Mouse (Mus musculus) kidney, adult 2 months (tissue): ENCODE data around the gene Mogs. TPM values are rescaled to one million over a fixed set of nuclear protein-coding genes. Genes with fewer than 3 reads are reported as not detected.

Source experiments
- DNase-seq: peaks from one replicate; pipeline ENCODE4 v3.0.0; 2021
- H3K27ac ChIP-seq: fragments of 200-500 bp; 2 replicates; pipeline ENCODE4 v1.5.1; 2012; ENCODE audit warnings: low read depth, low read length, control low read depth, inconsistent platforms; ENCODE audit not compliant: insufficient read depth
- H3K27me3 ChIP-seq: fragments of 200-500 bp; replicated peaks from 2 replicates; pipeline ENCODE4 v1.6.1; 2012; ENCODE audit warnings: mild to moderate bottlenecking, moderate library complexity, low read length, inconsistent platforms; ENCODE audit not compliant: control insufficient read depth, insufficient read depth
- H3K36me3 ChIP-seq: fragments of 200-500 bp; 2 replicates; pipeline ENCODE4 v1.6.1; 2012; ENCODE audit warnings: mild to moderate bottlenecking, moderate library complexity, low read length, inconsistent platforms; ENCODE audit not compliant: control insufficient read depth, insufficient read depth
- H3K4me1 ChIP-seq: fragments of 200-500 bp; 2 replicates; pipeline ENCODE4 v1.6.1; 2011; ENCODE audit warnings: low read length; ENCODE audit not compliant: control insufficient read depth, insufficient read depth
- H3K4me3 ChIP-seq: fragments of 200-500 bp; 2 replicates; pipeline ENCODE4 v1.5.1; 2011; ENCODE audit warnings: mild to moderate bottlenecking, low read depth, low read length, control low read depth; ENCODE audit not compliant: insufficient read depth
- CTCF ChIP-seq: fragments of 200-500 bp; conservative IDR thresholded peaks from 2 replicates; pipeline ENCODE4 v1.5.1; 2011; ENCODE audit warnings: low read depth, mild to moderate bottlenecking, control low read depth, low read length, moderate library complexity, mixed read lengths; ENCODE audit not compliant: insufficient read depth, insufficient read length
- POLR2A ChIP-seq: fragments of 200-500 bp; IDR thresholded peaks from one replicate; pipeline ENCODE4 v1.6.1; 2011; ENCODE audit warnings: low read depth, low read length, control low read depth
- WGBS: fragments of 180-500 bp; shearing (Covaris S2); methylation state at CpG from one replicate; pipeline ENCODE4 v1.1.7; 2018; 5-methylcytosine and 5-hydroxymethylcytosine counted together
- polyA plus RNA-seq: library from polyadenylated mRNA; depleted of rRNA; stranded (reverse); fragments of >200 nt; gene quantifications from 2 replicates; pipeline ENCODE4 v1.2.3, GENCODE M21; 2012

The Mogs gene
- polyA plus RNA-seq, 1 experiment, result 35.5 TPM

DNA sequence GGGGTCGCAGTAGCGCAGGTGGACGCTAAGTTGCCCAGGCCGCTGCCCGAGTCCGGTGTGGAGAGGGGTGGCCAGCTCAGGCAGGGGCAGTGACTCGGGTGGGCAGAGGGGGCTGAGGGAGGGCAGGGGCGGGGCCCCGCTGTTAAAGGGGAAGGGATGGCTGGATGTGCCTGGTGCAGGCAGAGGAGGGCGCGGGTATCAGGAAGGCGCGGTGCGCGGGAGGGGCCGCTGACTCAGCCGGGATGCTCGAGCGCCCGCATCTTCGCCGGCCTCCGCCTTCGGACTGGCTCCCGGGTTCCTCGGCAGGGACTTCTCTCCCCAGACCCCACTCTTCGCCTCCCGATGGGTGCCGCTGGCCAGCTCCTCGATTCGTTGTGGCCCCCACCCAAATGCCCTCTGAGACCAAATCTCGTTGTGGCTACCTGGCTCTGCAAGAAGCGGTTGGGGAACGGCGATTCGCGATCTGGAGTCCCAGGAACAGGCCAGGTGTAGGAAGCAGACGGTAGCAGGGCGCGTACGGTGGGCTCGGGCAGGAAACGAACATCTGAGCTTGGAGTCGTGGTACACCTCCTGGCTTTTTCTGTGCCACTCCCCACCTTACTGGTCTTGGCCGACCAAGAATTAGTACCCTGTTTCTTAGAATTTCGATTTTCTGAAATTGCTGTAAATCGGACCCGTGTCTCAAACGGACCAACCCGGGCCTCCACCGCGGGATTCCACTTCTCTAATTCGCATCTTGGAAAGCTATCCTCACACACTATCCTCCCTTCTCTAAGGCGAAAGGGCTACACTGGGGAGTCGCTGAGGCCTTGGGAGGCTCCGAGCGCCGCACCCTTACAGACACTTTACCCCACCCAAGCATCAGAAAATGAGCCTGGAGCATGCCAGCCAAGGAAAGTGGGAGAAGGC, 44.7 kb upstream of the Mogs start:
- 3% methylated on average over 58 of the region's 58 CpGs for WGBS
- Histone ChIP-seq H3K36me3 (no peaks in the 10 kb centered on the region), H3K27ac (no peak overlapping the region), H3K4me3 (no peak overlapping the region), H3K4me1 (no peaks in the 10 kb centered on the region), H3K27me3 (peaks cover 23% of the 10 kb centered on the region)
- DNase-seq, result peak; percentile 27
- TF ChIP-seq POLR2A (no peak), CTCF (no peak)

DNA sequence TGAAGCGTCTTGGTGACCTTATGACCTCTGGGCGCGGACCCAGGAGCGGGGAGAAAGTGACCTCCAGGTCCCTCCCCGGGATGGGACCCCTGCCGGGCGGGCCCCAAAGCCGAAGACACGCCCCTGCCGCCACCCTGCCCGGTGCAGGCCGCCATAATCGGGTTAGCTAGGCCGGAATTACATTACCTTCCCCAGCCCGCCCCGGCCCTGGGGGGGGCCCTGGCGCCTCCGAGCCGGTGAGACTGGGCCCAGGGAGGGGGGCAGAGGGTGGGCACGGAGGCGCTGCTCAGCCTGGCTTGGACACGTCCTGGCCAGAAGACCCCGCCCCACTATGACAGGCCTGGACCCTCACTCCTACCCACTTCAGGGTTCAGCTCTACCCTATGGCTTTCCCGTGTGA, 44.1 kb upstream of the Mogs start:
- 6% methylated on average over 24 of the region's 24 CpGs for WGBS
- Histone ChIP-seq H3K36me3 (no peaks in the 10 kb centered on the region), H3K27me3 (peaks cover 23% of the 10 kb centered on the region), H3K27ac (no peak overlapping the region), H3K4me1 (no peaks in the 10 kb centered on the region), H3K4me3 (no peak overlapping the region)
- TF ChIP-seq CTCF (no peak), POLR2A (no peak)
- no peak for DNase-seq

DNA sequence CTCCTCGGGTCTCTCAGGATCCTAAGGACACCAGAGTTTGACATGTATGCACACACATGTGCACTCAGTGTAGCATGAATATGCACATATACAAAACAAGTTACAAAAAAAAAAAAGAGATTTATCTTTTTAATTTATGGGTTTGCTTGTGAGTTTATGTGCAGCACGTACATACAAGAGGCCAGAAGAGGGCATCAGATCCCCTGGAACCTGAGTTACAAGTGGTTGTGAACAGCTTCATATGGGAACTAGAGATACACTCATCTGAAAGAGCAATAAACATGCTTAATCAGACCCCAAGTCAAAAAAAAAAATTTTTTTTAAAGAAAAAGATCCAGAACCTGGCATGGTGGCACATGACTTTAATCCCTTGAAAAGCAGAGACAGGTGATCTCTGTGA, 40.3 kb upstream of the Mogs start:
- H3K27ac ChIP-seq, result no peak overlapping the region
- peak; percentile 42 for DNase-seq
- TF ChIP-seq POLR2A, result no peak
- no peak for TF ChIP-seq CTCF
- no peaks in the 10 kb centered on the region for H3K36me3 ChIP-seq
- H3K4me3 ChIP-seq, result no peak overlapping the region
- no peaks in the 10 kb centered on the region for H3K4me1 ChIP-seq
- H3K27me3 ChIP-seq, result peaks cover 12% of the 10 kb centered on the region
- WGBS, result 22% methylated on average over 2 of the region's 2 CpGs

DNA sequence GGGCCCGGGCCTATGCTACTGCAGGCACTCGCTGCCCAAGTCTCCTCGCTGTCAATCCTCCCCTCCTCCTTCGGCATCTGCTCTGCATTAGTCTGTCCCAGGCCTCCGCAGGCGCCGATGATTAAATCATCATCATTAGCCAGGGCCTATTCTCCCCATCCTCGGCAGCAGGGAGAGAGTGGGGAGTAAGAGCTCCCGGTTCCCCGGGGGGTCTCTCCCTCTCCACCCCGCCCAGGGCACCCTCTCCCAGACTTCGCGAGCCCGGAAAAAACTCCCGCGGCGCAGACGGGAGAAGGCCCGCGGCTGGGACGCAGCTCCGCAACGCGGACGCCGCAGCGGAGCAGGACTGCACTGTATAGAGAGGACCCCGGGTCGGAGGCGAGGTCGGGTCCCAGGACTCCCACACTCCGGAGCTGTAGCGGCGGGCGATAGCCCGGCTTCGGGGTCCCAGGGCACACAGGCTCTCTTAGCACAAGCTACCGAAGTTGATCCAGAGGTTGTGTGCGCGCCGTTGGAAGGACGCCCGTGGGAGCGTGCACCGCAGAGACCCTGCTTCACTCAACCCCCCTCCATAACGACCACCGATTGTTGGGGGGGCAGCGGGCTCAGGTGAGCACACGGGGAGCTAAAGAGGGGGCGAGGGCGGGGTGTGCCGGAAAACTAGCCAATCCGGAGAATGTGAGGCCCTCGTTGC, 37.5 kb upstream of the Mogs start, which contains the start of gene Pcgf1:
TSS of gene Pcgf1 (plus strand) at position 240 of the 694 bp plus-strand sequence.
- no peak for TF ChIP-seq CTCF
- no peak for TF ChIP-seq POLR2A
- H3K27ac ChIP-seq, result peak within 1 kb of the TSS; percentile 92
- H3K36me3 ChIP-seq, result no peaks in the 10 kb centered on the region
- H3K27me3 ChIP-seq, result no peaks in the 10 kb centered on the region
- H3K4me3 ChIP-seq, result peak within 1 kb of the TSS; percentile 56
- under 1% methylated on average over 54 of the region's 54 CpGs for WGBS
- DNase-seq, result peak; percentile 50
- H3K4me1 ChIP-seq, result no peaks in the 10 kb centered on the region

DNA sequence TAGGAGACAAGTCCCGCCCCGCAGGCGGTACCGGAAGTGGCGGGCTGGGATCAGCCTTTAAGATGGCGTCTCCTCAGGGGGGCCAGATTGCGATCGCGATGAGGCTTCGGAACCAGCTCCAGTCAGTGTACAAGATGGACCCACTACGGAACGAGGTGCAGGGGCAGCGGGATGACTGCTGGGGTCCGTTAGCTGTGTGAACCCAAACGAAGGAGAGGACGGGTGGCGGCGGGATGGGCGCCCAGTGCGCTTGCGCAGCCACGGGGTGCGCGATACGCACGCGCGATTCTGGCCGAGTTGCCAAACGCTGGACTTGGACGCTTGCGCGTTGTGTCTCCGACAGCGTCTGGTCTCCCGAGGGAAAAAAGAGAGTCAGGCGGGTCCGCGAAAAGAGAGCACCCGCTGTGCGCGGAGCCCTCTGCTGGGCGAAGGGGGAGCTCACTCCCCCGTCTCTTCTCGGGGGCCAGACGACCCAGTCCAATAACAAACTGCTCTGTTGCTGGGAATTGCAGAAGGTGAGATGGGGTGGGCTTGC, 36.9 kb upstream of the Mogs start:
- Histone ChIP-seq H3K4me1 (no peaks in the 10 kb centered on the region), H3K36me3 (no peaks in the 10 kb centered on the region), H3K4me3 (peak overlapping the region; percentile 56), H3K27ac (peak overlapping the region; percentile 92), H3K27me3 (no peaks in the 10 kb centered on the region)
- under 1% methylated on average over 46 of the region's 46 CpGs for WGBS
- TF ChIP-seq CTCF (peak; percentile 48; the same call in 1 of the 2 replicates), POLR2A (peak; percentile 32)
- DNase-seq, result peak; percentile 99

DNA sequence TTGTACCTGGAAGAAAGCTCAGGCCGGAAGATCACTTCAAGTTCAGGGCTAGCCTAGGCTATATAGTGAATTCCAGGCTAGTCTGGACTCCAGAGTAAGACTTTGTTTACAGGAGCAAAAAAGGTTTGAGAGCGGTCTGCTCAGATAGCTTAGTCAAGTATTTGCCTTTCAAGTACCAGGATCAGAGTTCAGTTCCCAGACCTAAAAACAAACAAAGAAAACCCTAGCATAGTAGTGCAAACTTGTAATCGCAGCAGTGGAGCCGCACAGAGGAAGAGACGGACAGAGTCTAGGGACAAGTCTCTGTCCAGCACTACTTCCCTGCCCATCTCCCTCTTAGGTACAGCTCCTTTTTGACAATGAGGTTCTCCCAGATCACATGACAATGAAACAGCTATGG, 35.1 kb upstream of the Mogs start:
- DNase-seq, result no peak
- Histone ChIP-seq H3K4me3 (no peak overlapping the region), H3K4me1 (no peaks in the 10 kb centered on the region), H3K36me3 (no peaks in the 10 kb centered on the region), H3K27ac (no peak overlapping the region), H3K27me3 (no peaks in the 10 kb centered on the region)
- 97% methylated on average over 5 of the region's 5 CpGs for WGBS
- TF ChIP-seq POLR2A (no peak), CTCF (no peak)

DNA sequence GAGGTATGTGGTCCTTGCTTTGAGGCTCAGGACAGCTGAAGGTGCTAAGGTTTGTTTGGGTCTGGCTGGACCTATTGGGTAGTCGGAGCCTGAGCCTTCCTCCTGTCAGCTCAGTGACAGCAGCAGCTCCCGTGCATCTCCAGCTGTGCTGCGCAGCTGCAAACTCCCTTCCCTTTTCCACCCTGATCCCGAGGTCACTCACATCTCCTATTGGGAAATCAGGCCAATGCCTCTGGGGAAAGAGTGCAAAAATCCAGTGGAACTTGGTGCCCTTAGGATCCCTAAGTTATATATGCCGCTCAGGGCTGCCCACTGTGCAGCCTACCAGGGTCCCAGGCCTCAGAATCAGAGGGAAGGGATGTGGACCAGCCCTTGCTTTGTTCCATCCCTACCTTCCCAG, 31.8 kb upstream of the Mogs start:
- Histone ChIP-seq H3K36me3 (no peaks in the 10 kb centered on the region), H3K27me3 (0 out of 2 replicates have a peak, but pooled peaks cover 1% of the 10 kb centered on the region), H3K27ac (no peak overlapping the region), H3K4me3 (no peak overlapping the region), H3K4me1 (no peaks in the 10 kb centered on the region)
- DNase-seq, result no peak
- WGBS, result 53% methylated on average over 5 of the region's 5 CpGs
- TF ChIP-seq CTCF, result no peak
- no peak for TF ChIP-seq POLR2A
